Mouse (Mus musculus): ENCODE measurements around the gene Mapk11. TPM values are rescaled to one million over a fixed set of nuclear protein-coding genes. Genes with fewer than 3 reads are reported as not detected.

Gene Mapk11
- 12.7 and 13.5 TPM in 2 replicates for polyA plus RNA-seq (2014; fragmentation: Nextera tagmentation; extraction: Ambion mirVana)

DNA sequence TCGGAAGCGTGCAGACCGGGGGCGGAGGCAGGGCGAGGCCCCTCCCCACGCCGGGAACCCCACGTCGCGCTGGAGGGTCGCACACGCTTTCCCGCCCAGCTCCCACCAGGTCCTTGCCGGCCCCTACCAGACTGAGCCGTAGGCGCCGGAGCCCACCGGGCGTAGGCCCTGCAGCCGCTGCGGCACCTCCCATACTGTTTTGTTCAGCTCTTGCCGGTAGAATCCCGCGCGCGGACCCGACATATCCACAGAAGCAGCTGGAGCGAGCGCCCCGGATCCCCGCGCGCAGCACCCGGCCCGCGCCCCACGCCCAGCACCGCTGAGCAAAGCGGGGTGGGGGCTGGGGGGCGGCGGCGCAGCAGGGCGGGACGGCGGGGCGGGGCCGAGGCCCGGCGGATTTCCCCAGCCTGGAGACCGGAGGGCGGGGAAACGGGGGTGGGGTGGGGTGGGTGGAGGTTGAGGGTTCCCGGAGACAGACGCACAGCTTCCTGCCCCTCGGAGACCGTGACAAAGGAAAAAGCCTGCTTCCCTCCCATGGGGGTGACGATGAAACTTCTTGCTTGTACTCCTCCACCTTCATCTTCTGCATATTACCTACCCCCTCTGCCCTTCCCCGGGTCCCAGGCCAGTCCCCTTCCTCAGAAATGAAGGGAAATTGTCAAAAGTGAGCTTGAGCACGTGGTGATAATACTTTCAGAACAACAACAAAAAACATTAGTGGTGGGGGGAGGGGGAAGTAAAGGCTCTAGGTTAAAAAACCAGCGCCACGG, at the start of gene Mapk11:
Gene Mapk11 (minus strand): TSS at position 358 of the 770 bp plus-strand sequence.
- Histone ChIP-seq H3K27me3 (ENCODE audit: control insufficient read depth, insufficient read depth, low read length) (peaks cover 28% of the 10 kb centered on the region), H3K4me1 (ENCODE audit: control insufficient read depth, insufficient read depth, low read length) (no peaks in the 10 kb centered on the region; the same call in none of the 2 replicates), H3K4me2 (ENCODE audit: low read depth, low read length) (peak within 1 kb of the TSS; percentile 95), H3K27ac (replicated peaks; ENCODE audit: low read depth, low read length) (peak within 1 kb of the TSS; percentile 59), H3K4me3 (ENCODE audit: low read depth, low read length) (peak within 1 kb of the TSS; percentile 70), H3K9ac (replicated peaks; ENCODE audit: low read length) (peak within 1 kb of the TSS; percentile 79), H3K9me3 (replicated peaks; ENCODE audit: control insufficient read depth, low read length) (no peaks in the 10 kb centered on the region), H3K36me3 (replicated peaks; ENCODE audit: control insufficient read depth, insufficient read depth, low read depth, low read length) (peaks cover 5% of the 10 kb centered on the region)
- DNase-seq (ENCODE audit: low spot score) (peak; percentile 56), ATAC-seq (replicated peaks; ENCODE audit: insufficient number of reproducible peaks, low FRiP score, low TSS enrichment, low read depth) (peak; percentile 54)
- under 1% methylated on average over 46 of the region's 61 CpGs for WGBS

DNA sequence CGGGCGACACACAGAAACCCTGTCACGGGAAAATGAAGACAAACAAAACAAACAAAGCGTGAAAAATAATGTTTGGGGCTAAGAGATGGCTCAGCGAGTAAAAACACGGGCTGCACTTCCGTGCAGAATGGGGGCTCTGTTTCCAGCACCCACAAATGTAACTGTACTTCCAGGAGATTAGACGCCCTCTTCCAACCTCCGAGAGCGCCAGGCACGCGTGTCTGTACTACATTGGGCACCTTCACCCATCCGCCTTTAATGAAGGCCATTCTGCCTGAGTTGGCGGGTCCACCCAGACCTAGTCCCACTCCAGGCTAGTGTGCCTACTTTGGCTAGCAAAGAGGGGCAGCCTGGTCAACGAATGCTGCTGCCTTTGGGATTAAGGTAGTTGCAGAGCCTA, 47.6 kb upstream of the Mapk11 start:
- Histone ChIP-seq H3K27ac (replicated peaks; ENCODE audit: low read depth, low read length) (no peak overlapping the region), H3K4me1 (ENCODE audit: control insufficient read depth, insufficient read depth, low read length) (no peaks in the 10 kb centered on the region), H3K27me3 (ENCODE audit: control insufficient read depth, insufficient read depth, low read length) (no peaks in the 10 kb centered on the region), H3K4me2 (ENCODE audit: low read depth, low read length) (peak overlapping the region; percentile 70), H3K9me3 (replicated peaks; ENCODE audit: control insufficient read depth, low read length) (no peaks in the 10 kb centered on the region), H3K4me3 (ENCODE audit: low read depth, low read length) (peak overlapping the region; percentile 76), H3K9ac (replicated peaks; ENCODE audit: low read length) (peak overlapping the region; percentile 97), H3K36me3 (replicated peaks; ENCODE audit: control insufficient read depth, insufficient read depth, low read depth, low read length) (no peaks in the 10 kb centered on the region)
- no peak for DNase-seq (ENCODE audit: low spot score)
- WGBS, result 76% methylated on average over 15 of the region's 15 CpGs
- ATAC-seq (replicated peaks; ENCODE audit: insufficient number of reproducible peaks, low FRiP score, low TSS enrichment, low read depth), result no peak

DNA sequence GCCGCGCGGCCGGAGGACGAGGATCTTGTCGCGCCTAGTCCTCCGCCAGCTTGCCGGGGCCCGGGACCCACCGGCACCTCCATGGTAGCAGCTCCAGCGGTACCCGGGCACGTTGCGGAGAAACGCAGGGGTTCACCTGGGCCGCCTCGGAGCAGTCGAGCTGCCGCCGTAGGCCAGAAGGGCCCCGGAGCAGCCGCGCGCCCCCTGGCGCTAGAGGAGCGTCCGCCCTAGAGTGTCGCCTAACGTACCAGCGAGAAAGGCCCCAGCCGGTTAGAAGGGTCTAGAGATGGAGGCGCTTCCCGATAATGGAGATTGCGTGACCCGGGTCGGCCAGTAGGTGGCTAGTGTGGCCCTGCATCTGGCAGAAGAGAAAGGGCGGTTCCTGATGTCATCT, 46.9 kb upstream of the Mapk11 start, which contains the start of gene Dennd6b:
Gene Dennd6b (minus strand): TSS at position 184 of the 394 bp plus-strand sequence.
- peak within 1 kb of the TSS; percentile 76 for H3K4me3 ChIP-seq (ENCODE audit: low read depth, low read length)
- peak within 1 kb of the TSS; percentile 97 for H3K9ac ChIP-seq (replicated peaks; ENCODE audit: low read length)
- H3K27ac ChIP-seq (replicated peaks; ENCODE audit: low read depth, low read length), result peak within 1 kb of the TSS; percentile 97
- no peaks in the 10 kb centered on the region for H3K27me3 ChIP-seq (ENCODE audit: control insufficient read depth, insufficient read depth, low read length)
- no peaks in the 10 kb centered on the region for H3K36me3 ChIP-seq (replicated peaks; ENCODE audit: control insufficient read depth, insufficient read depth, low read depth, low read length)
- DNase-seq (ENCODE audit: low spot score) (peak; percentile 97), ATAC-seq (replicated peaks; ENCODE audit: insufficient number of reproducible peaks, low FRiP score, low TSS enrichment, low read depth) (peak; percentile 97)
- H3K9me3 ChIP-seq (replicated peaks; ENCODE audit: control insufficient read depth, low read length), result no peaks in the 10 kb centered on the region
- peak within 1 kb of the TSS; percentile 70 for H3K4me2 ChIP-seq (ENCODE audit: low read depth, low read length)
- H3K4me1 ChIP-seq (ENCODE audit: control insufficient read depth, insufficient read depth, low read length), result no peaks in the 10 kb centered on the region
- WGBS, result 0% methylated on average over 38 of the region's 38 CpGs

DNA sequence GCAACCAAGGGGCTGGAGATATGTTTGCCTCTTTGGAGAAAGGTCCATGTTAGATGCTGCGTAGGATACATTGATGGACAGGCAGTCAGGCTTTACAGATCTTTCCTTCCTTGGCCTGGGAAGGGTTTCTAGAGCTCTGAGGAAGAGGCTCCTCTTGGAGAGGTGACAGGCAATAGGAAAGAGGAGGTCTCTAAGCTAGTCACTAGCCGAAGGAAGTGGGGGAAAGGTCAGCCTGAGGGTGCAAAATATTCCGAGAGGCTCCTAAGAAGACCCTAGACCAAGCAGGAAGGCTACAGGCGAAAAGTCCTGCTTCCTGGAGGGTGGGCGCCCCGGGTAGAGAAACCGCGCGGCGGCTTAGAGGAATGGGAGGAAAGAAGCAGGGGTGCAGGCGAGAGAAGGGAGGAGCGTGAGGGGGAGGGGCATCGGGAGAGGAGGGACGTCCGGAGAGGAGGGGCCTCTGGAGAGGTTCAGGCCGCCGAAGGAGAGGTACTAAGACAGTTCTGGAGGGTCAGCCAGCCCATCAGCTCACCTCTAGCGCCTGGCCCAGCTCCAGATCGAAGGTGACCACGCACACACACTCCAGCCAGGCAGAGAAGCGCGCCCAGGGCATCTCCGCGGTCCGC, 46.4 kb upstream of the Mapk11 start:
- H3K4me1 ChIP-seq (ENCODE audit: control insufficient read depth, insufficient read depth, low read length), result no peaks in the 10 kb centered on the region
- ATAC-seq (replicated peaks; ENCODE audit: insufficient number of reproducible peaks, low FRiP score, low TSS enrichment, low read depth), result peak; percentile 88
- under 1% methylated on average over 25 of the region's 25 CpGs for WGBS
- H3K36me3 ChIP-seq (replicated peaks; ENCODE audit: control insufficient read depth, insufficient read depth, low read depth, low read length), result no peaks in the 10 kb centered on the region
- H3K27me3 ChIP-seq (ENCODE audit: control insufficient read depth, insufficient read depth, low read length), result no peaks in the 10 kb centered on the region
- peak overlapping the region; percentile 76 for H3K4me3 ChIP-seq (ENCODE audit: low read depth, low read length)
- peak; percentile 92 for DNase-seq (ENCODE audit: low spot score)
- peak overlapping the region; percentile 97 for H3K9ac ChIP-seq (replicated peaks; ENCODE audit: low read length)
- H3K9me3 ChIP-seq (replicated peaks; ENCODE audit: control insufficient read depth, low read length), result no peaks in the 10 kb centered on the region
- H3K27ac ChIP-seq (replicated peaks; ENCODE audit: low read depth, low read length), result peak overlapping the region; percentile 97
- peak overlapping the region; percentile 70 for H3K4me2 ChIP-seq (ENCODE audit: low read depth, low read length)

DNA sequence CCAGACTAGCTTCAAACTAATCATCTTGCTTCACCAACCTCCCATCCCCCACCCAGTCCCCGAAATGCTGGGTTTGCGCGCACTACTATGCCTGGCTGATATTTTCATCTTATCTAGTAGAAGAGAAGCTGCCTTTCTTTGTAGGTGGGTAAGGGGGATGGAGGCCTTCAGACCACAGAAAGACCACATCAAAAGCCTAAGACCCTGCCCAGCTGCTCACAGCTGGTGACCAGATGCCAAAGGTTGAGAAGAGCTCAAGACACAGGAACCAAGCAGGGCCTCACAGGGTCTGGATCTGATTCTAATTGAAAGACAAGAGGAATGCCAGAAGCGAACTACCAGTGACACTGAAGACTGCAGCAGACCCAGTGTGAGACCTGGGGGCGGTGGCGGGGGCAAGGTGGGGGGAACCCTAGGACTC, 45.8 kb upstream of the Mapk11 start:
- Histone ChIP-seq H3K4me3 (ENCODE audit: low read depth, low read length) (peak overlapping the region; percentile 76), H3K4me2 (ENCODE audit: low read depth, low read length) (peak overlapping the region; percentile 70), H3K27me3 (ENCODE audit: control insufficient read depth, insufficient read depth, low read length) (no peaks in the 10 kb centered on the region), H3K27ac (replicated peaks; ENCODE audit: low read depth, low read length) (peak overlapping the region; percentile 97), H3K9ac (replicated peaks; ENCODE audit: low read length) (peak overlapping the region; percentile 97), H3K9me3 (replicated peaks; ENCODE audit: control insufficient read depth, low read length) (no peaks in the 10 kb centered on the region), H3K4me1 (ENCODE audit: control insufficient read depth, insufficient read depth, low read length) (no peaks in the 10 kb centered on the region), H3K36me3 (replicated peaks; ENCODE audit: control insufficient read depth, insufficient read depth, low read depth, low read length) (no peaks in the 10 kb centered on the region)
- WGBS, result 20% methylated on average over 6 of the region's 6 CpGs
- DNase-seq (ENCODE audit: low spot score) (peak; percentile 78), ATAC-seq (replicated peaks; ENCODE audit: insufficient number of reproducible peaks, low FRiP score, low TSS enrichment, low read depth) (peak; percentile 35)

DNA sequence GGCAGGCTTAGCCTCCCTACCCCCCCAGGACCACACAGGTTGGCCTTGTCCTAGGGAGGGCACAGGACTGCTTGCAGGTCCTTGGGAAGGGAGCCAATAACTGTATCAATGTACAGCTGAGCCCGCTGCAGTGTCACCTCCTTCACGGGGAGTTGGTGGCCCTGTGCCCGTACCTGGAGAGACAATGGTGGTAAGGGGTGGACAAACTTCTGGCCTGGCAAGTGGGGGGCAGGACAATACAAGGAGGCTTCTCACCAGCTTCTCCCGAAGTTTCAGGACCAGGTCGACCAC, 35.5 kb upstream of the Mapk11 start:
- Histone ChIP-seq H3K27me3 (ENCODE audit: control insufficient read depth, insufficient read depth, low read length) (no peaks in the 10 kb centered on the region), H3K27ac (replicated peaks; ENCODE audit: low read depth, low read length) (no peak overlapping the region), H3K4me1 (ENCODE audit: control insufficient read depth, insufficient read depth, low read length) (no peaks in the 10 kb centered on the region), H3K4me2 (ENCODE audit: low read depth, low read length) (no peak overlapping the region), H3K36me3 (replicated peaks; ENCODE audit: control insufficient read depth, insufficient read depth, low read depth, low read length) (no peaks in the 10 kb centered on the region; the same call in 1 of the 2 replicates), H3K9me3 (replicated peaks; ENCODE audit: control insufficient read depth, low read length) (no peaks in the 10 kb centered on the region), H3K4me3 (ENCODE audit: low read depth, low read length) (no peak overlapping the region), H3K9ac (replicated peaks; ENCODE audit: low read length) (no peak overlapping the region)
- WGBS, result 86% methylated on average over 5 of the region's 5 CpGs
- no peak for DNase-seq (ENCODE audit: low spot score)
- no peak for ATAC-seq (replicated peaks; ENCODE audit: insufficient number of reproducible peaks, low FRiP score, low TSS enrichment, low read depth)

DNA sequence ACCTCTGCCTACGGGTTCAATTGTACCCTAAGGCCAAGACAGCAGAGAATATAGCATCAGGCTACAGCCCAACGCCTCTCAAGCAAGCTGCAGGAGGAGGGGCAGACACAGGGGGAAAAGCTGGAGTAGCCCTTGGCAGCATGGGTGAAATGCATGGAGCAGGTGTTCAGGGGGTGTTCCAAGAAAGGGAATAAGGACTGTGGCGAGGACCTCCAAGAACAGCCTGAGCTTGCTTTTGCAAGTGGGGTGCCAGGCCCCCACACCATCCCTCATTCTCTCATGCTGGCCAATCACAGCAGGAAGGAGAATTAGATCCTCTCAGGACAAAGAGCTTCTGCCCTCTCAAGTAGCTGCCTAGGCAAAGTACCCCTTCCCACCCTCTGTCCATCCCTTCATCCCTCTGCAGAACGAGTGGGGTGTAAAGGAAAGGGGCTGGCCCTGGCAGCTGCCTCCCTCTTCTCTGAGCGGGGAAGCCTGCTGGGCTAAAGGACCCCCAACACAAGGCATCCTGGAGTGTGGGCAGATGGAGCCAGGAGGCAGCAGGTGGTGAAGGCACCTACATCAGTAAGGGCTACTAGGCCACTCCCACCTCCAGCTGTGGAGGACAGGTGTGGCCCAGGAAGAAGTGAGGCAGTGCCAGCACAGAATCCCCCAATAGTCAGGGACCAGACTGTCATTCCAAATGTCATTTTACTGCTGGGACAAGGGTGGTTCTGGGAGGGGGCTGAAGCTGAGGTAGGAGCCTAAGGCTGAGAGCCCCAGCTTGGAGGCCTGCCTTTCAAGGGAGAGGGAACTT, 34.9 kb upstream of the Mapk11 start:
- Histone ChIP-seq H3K4me1 (ENCODE audit: control insufficient read depth, insufficient read depth, low read length) (no peaks in the 10 kb centered on the region), H3K4me2 (ENCODE audit: low read depth, low read length) (no peak overlapping the region), H3K36me3 (replicated peaks; ENCODE audit: control insufficient read depth, insufficient read depth, low read depth, low read length) (no peaks in the 10 kb centered on the region; the same call in 1 of the 2 replicates), H3K9ac (replicated peaks; ENCODE audit: low read length) (no peak overlapping the region), H3K4me3 (ENCODE audit: low read depth, low read length) (no peak overlapping the region), H3K27ac (replicated peaks; ENCODE audit: low read depth, low read length) (no peak overlapping the region), H3K9me3 (replicated peaks; ENCODE audit: control insufficient read depth, low read length) (no peaks in the 10 kb centered on the region), H3K27me3 (ENCODE audit: control insufficient read depth, insufficient read depth, low read length) (no peaks in the 10 kb centered on the region)
- 50% methylated on average over 5 of the region's 5 CpGs for WGBS
- ATAC-seq (replicated peaks; ENCODE audit: insufficient number of reproducible peaks, low FRiP score, low TSS enrichment, low read depth) (no peak), DNase-seq (ENCODE audit: low spot score) (no peak)

Measured in embryonic facial prominence, embryonic 11.5 days (tissue).